Mouse (Mus musculus) activated CD4-positive, CD25-positive, alpha-beta regulatory T cell, adult 4 months (primary cell): ENCODE data around the gene Szrd1. TPM values are rescaled to one million over a fixed set of nuclear protein-coding genes. Genes with fewer than 3 reads are reported as not detected.

Experiments used
- ATAC-seq: one replicate; pipeline ENCODE4 v1.8.0; 2017
- polyA plus RNA-seq, 2 experiments: library from polyadenylated mRNA; unstranded; fragments of 100-300 nt; shearing (Covaris generic); gene quantifications; one replicate each; pipeline ENCODE4 v1.2.1; 2017

Szrd1 gene
- polyA plus RNA-seq, 2 experiments from 2014 or later, result 51.2 to 77.0 TPM

DNA sequence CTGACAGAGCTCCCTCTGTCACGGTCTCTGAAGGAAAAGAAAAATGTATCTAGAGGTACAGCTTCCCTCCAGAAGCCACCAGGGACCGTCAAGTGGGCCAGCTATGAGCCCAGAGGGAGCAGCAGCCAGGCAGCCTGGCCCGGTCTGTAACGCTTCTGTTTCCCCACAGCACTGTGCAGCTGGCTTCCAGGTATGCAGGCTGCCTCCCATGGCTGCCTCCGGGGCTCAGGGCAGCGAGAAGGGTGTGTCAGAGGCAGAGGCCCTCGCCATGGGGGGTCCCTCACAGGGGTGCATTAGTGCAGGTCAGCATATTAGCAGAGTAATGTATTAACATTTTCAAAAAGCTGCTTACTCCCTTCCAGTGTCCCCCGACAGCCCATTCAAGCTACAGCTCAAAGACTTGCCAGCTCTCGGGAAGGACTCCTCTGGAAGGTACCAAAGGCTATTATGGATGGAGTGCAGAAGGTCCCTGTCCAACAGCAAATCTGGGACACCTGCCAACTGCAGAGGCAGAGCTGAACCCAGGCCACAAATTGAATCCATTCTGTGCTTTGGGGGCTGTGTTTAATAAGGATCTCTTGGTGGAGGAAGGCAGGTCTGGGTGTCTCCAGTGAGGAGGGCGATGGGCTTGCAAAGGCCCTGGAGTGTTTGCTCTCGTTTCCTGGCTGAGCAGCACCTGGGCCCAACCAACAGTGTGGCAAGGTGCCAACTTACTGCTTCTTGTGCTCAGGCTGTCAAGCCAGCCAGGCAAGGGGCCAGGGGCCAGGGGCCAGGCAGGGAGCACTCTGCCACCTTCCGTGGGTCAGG is 72.7 kb downstream of the Szrd1 start:
- no peak for ATAC-seq

DNA sequence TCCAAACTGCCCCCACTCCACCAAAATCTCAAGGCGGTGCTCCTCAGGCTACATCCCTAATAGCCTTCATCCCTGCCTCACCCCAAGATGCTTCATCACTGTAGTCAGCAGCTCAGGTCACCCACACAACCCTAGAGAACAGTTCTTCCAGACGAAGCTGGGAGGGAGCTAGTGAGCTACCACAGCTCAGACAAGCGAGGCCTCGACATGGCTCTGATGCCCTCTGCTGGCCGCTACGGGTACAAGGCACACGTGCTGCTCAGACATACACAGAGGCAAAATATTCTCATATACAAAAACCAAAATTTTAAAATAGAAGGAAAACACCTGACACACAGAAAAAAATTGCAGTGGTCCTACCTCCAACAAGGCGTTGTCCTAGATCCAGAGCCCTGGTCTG is 74.5 kb downstream of the Szrd1 start:
- ATAC-seq, result peak; percentile 47

DNA sequence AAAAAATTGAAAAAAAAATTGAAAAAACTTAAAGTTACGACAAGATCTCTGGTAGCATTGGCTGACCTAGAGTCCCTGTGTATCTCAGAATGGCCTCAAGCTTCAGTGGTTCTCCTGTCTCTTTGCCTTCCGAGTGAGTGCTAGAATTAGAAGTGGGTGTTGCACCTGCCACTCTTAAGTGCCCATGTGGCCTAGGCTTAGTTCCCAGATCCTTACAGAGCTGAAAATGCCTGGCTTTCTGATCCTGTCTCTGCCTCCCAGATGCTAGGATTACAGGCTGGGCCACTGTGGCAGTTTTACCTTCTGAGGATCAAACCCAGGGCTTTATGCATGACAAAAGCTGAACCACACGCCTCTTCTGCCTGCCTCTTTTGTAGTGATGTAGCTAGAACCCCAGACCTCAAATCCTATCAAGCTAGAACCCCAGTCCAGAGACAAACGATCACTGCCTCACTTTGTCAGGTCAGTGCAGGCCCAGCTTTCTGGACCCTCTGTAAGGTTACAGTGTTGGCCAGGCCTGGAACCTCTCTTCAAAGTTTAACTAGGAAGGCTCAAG is 75.4 kb downstream of the Szrd1 start:
- ATAC-seq, result no peak

Other genes starting within 250 kb of the Szrd1 start
- gene Padi2, start 233.4 kb downstream of the Szrd1 start, polyA plus RNA-seq, result 1 to 10 TPM; 9.5 to 9.7 TPM
- gene Sdhb, start 178.6 kb downstream of the Szrd1 start, polyA plus RNA-seq, result 100 to 1,000 TPM; 318 to 321 TPM
- 1 to 10 TPM; 5.6 to 7.5 TPM for gene Atp13a2, start 152.9 kb downstream of the Szrd1 start, polyA plus RNA-seq
- gene Mfap2, start 129.4 kb downstream of the Szrd1 start, polyA plus RNA-seq, result not detected
- 1 to 10 TPM in 1 of 2 experiments, under 1 TPM in 1; 0.98 to 1.4 TPM for gene Crocc, start 79.2 kb downstream of the Szrd1 start, polyA plus RNA-seq
- gene Necap2, start 61.4 kb downstream of the Szrd1 start, polyA plus RNA-seq, result 100 to 1,000 TPM in 1 of 2 experiments, 10 to 100 TPM in 1; 85.5 to 101 TPM
- gene Spata21, start 51.4 kb downstream of the Szrd1 start, polyA plus RNA-seq, result under 1 TPM; 0.29 to 0.88 TPM
- 1 to 10 TPM; 5.0 to 7.3 TPM for gene Fbxo42, start 8.1 kb upstream of the Szrd1 start, polyA plus RNA-seq
- gene Rsg1, start 74.2 kb upstream of the Szrd1 start, polyA plus RNA-seq, result 1 to 10 TPM; 1.5 to 3.2 TPM
- gene Arhgef19, start 99.7 kb upstream of the Szrd1 start, polyA plus RNA-seq, result not detected
- not detected for gene Epha2, start 161.5 kb upstream of the Szrd1 start, polyA plus RNA-seq
- gene Fam131c, start 228.4 kb upstream of the Szrd1 start, polyA plus RNA-seq, result not detected